Mouse (Mus musculus): Measurements from ENCODE around the gene Tpte.
"Not testable (repeated sequence)": the region's sequence is repeated elsewhere in the genome, so short reads cannot be mapped to it uniquely, and the experiment has no call there.

The Tpte gene

DNA sequence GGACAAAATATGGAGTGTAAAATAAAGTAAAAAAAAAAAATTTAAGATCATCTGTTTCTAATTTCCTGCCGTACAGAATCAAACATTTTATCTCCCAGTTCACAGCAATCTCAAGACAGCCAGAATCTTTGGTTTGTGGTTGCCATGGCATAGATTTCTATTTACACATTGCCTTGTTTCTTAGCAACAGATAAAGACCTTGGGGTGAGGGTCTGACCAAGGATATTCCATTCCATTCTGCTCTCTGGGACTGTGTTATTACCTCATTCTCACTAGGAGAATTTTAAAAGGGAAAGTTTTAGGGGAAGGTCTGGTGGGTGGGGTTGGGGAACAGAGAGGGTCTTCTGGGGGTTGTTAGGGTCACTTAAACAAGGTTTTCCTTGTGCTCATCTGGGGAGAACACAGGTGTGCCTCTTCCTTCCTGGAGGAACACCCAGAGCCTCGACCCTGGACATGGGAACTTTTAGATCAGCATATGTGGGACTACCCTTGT is at the start of gene Tpte:
TSS of gene Tpte (plus strand) at position 443 of the 493 bp plus-strand sequence.
- no peak for DNase-seq (ENCODE audit: low spot score)

DNA sequence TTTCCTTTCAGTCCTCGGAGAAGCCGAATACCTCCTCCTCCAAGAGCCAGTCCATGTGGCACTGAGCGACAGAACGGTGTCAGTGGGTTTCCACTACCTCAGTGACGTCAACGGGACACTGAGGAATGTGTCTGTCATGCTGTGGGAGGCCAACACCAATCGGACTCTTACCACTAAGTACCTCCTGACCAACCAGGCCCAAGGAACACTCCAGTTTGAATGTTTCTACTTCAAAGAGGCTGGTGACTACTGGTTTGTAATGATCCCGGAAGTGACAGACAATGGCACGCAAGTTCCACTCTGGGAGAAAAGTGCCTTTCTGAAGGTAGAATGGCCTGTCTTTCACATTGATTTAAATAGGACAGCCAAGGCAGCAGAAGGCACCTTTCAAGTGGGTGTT is 40.3 kb upstream of the Tpte start:
- DNase-seq (ENCODE audit: low spot score), result no peak

GRCm38 (mm10) chr8:22245663-22246062 is 37.6 kb upstream of the Tpte start:
- DNase-seq (ENCODE audit: low spot score), result no peak

DNA sequence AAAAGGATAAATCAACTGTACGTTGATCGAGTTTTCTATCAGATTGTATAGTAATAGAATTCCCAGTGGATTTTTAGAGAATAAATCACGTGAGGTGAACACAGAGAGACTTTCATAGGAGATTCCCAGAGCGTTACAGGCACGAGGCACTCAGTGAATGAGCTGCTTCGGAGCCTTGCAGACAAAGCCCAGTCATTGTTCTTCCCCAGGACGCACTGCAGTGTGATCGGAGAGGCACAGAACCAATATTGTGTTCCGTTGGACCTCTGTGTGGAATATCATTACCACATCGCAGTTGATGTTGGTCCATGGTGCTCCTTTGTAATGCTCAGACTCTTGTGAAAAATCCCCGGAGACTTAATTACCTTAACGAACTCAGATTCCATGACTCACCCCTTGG is 35.3 kb upstream of the Tpte start:
- DNase-seq (ENCODE audit: low spot score), result no peak

DNA sequence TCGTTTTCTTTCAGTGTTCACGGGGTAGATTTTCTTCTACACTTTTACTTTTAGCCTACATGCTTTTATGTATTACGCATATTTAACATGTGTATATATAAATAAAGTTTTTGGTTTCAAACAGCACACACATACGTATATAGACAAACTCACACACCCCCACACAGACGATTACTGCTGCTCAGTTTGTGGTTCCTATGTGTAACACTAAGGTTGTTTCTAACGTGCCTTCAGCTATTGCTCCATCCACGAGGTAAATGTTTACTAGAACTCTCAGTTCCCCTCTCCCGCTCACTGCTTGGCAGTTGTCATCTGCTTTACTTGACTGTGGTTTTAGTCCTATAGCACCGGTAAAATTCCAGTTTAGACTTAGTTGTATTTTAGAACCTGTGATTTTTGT is 34.2 kb upstream of the Tpte start:
- DNase-seq (ENCODE audit: low spot score), result no peak

DNA sequence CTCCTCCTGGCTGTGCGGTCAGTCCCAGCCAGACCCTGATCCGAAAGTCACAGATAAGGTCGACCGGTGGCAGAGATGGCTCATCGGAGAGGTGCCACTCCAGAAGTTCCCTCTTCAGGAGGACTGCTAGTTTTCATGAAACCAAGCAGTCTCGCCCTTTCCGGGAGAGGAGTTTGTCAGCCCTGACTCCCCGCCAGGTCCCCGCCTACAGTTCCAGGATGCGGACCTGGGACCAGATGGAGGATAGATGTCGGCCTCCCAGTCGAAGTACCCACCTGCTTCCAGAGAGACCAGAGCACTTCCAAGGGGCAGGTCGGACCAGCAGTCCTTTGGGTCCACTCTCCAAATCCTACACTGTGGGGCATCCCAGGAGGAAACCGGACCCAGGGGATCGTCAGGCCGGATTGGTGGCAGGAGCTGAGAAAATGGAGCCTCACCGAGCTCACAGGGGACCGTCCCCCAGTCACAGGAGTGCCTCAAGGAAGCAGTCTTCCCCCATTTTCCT is 24.2 kb upstream of the Tpte start:
- DNase-seq (ENCODE audit: low spot score), result no peak

DNA sequence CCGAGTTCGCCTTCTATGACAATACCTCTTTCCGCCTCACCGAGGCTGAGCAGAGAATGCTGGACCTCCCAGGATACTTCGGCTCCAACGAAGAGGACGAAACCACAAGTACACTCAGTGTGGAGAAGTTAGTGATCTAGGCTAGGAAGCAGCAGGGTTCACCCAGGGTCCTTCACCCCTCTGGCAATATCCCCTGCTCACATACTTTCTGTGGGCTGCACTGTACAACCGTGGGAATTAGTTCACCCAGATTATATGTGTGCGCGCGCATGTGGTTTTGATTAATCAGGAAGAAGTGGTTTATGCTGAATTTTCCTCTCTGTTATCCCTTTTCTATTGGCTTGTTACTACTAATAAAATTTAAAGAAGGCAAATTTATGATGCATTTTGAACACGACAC is 23.7 kb upstream of the Tpte start:
- DNase-seq (ENCODE audit: low spot score), result no peak

- DNase-seq (ENCODE audit: low spot score), result no peak
Observed at GRCm38 (mm10) chr8:22260091-22260722, 23.0 kb upstream of the Tpte start.

GRCm38 (mm10) chr8:22262267-22262666 is 21.0 kb upstream of the Tpte start:
- no peak for DNase-seq (ENCODE audit: low spot score)

DNA sequence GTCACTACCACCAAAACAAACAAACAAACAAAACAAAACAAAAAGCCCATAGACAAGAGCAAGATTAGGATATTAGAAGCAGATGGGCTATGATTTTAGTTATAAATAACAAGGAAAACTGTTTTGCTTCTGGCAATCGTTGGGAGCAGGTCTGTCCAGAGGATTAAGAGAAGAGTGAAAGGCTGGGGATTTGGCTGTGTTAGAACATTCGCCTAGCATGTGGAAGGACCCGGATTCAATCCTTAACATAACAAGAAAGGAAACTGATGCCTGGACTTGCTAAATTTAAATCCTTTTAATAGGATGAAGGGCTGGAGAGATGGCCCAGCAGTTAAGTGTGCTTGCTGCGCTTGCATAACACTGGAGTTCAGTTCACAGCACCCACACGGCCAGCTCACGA is 18.9 kb upstream of the Tpte start:
- DNase-seq (ENCODE audit: low spot score), result no peak

DNA sequence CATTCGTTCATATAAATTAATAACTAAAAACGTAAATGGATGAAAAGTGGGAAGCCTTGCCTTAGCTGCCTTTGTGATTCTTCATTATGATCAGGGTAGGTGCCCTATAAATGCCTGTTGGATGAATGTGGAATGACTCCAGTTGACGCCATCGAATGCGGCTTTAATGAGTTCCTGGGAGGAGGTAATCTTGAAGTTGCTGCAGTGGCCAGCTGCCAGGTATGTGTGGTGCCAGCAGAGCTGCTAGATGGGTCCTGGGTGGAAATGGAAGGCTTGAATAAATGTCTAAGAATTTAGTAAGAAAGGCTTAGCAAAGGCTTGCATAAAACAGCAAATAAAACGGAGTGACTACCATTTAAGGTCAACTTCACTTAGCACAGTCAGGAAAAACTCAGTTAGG is 18.5 kb upstream of the Tpte start:
- DNase-seq (ENCODE audit: low spot score), result no peak

DNA sequence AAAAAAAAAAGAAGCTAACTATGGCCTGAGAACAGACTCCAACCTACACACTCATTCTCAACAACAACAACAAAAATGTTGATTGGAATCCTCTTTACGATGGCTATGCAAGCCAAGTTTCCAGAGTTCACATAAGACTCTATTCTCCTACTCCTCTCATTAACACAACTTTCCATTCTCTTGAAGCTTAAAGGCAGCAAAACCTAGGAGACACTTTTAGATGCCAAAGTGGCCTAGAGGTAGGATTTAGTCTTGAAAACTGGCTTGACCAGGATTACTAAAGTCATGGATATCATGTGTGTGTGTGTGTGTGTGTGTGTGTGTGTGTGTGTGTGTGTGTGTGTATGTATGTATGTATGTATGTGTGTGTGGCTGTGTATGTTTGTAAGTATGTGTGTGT is 18.0 kb upstream of the Tpte start:
- DNase-seq (ENCODE audit: low spot score), result no peak

- DNase-seq (ENCODE audit: low spot score), result peak; percentile 29
Observed at GRCm38 (mm10) chr8:22266809-22267208, 16.4 kb upstream of the Tpte start.

DNA sequence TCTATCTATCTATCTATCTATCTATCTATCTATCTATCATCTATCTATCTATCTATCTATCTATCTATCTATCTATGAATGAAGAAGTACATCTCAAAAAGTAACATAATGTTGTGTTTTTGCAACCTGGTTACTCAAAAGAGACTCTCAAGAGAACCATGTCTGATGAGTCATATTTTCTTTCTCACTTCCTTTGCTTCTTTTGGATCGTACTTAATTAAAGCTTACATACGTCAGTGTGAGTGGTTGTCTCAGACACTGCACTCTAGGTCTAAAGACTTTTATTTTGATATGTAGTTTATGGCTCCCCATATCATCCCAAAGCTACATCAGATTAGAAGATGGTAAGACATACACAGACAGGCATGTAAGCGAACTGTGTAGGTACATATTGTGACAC is 10.1 kb upstream of the Tpte start:
- DNase-seq (ENCODE audit: low spot score), result no peak

GRCm38 (mm10) chr8:22274641-22275040 is 8.6 kb upstream of the Tpte start:
- DNase-seq (ENCODE audit: low spot score), result no peak

- DNase-seq (ENCODE audit: low spot score), result no peak
Observed at GRCm38 (mm10) chr8:22302326-22302725, 19.1 kb downstream of the Tpte start.

GRCm38 (mm10) chr8:22302896-22303306 is 19.7 kb downstream of the Tpte start:
- no peak for DNase-seq (ENCODE audit: low spot score)

- DNase-seq (ENCODE audit: low spot score), result not testable (repeated sequence)
Observed at GRCm38 (mm10) chr8:22304045-22304444, 20.8 kb downstream of the Tpte start.

DNA sequence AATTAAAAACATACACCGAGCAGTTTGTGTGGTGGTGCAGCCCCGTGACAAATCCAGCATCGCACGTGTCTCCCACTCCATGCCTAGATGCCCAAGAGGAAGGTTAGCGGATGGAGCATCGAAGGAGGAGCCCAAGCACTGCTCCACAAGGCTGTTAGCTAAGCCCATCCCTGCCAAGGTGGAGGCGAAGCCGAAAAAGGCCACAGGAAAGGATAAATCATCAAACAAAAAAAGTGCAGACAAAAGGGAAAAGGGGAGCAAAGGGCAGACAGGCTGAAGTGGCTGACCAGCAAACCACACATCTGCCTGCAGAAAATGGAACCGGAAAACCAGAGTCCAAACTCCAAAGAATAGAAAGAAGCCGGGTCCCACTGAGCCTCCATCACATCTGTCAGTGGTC is 23.8 kb downstream of the Tpte start:
- DNase-seq (ENCODE audit: low spot score), result no peak

- DNase-seq (ENCODE audit: low spot score), result no peak
Observed at GRCm38 (mm10) chr8:22311446-22311845, 28.2 kb downstream of the Tpte start.

- DNase-seq (ENCODE audit: low spot score), result no peak
Observed at GRCm38 (mm10) chr8:22335426-22335825, 52.2 kb downstream of the Tpte start.

DNA sequence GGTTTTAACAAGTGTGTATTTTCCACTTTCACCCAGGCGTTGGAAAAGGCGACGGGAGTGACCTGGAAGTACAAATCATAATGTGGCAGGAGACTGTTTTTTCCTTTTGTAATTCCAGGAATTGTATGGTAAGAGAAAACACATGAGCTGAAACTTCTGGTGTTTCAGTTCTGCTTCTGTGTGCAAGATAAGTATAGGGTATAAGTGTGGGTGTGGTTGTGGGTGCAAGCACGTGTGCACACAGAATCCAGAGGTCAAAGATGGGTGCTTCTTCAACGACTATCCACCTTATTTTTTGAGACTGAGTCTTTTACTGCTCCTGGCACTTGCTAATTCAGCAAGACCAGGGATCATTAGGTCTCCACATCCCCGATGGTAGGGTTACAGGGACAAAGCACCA is 76.1 kb downstream of the Tpte start:
- no peak for DNase-seq (ENCODE audit: low spot score)

GRCm38 (mm10) chr8:22359882-22360281 is 76.6 kb downstream of the Tpte start:
- no peak for DNase-seq (ENCODE audit: low spot score)

- no peak for DNase-seq (ENCODE audit: low spot score)
Observed at GRCm38 (mm10) chr8:22376311-22376710, 93.1 kb downstream of the Tpte start.

Measured in MN1 (cell line).